In genomic region chr17:88065031-88065800, GRCm38 (mm10) we compare ENCODE assay signal across 8 mouse cellular contexts. TPM values are rescaled to one million over a fixed set of nuclear protein-coding genes. Genes with fewer than 3 reads are reported as not detected.
DNase-seq lines count a peak whose midpoint lies in the region; ATAC-seq and TF ChIP-seq lines count a peak whose summit lies in the region.

Gene Fbxo11 (minus strand): TSS chr17:88065291.

- H3K27me3 ChIP-seq in forebrain, embryonic 14.5 days (replicated peaks; ENCODE audit: control insufficient read depth, insufficient read depth, low read length): no peaks in the 10 kb centered on the region
- no peaks in the 10 kb centered on the region for H3K27me3 ChIP-seq in heart, postnatal 0 days (ENCODE audit: control insufficient read depth, insufficient read depth, low read length)
- H3K27me3 ChIP-seq in neural tube, embryonic 15.5 days (replicated peaks): no peaks in the 10 kb centered on the region

- peak; percentile 43 to 44 for DNase-seq in CD8-positive naive resting alpha-beta T cell, adult 2 months (ENCODE audit: low read depth in 2 of 2, low spot score in 2 of 2)
- peak; percentile 41 for DNase-seq in c-Kit-negative CD71-positive TER-119-positive erythroid progenitor cells, embryonic 14.5 days (ENCODE audit: low read depth, low spot score)
- DNase-seq in forebrain, embryonic 14.5 days (ENCODE audit: low spot score): peak; percentile 50
- DNase-seq in heart, postnatal 0 days (ENCODE audit: low spot score): no peak
- peak; percentile 51 to 77 for DNase-seq in kidney, postnatal 25 days
- peak; percentile 66 for DNase-seq in lung, adult 2 months
- DNase-seq in testis, postnatal 14 days (ENCODE audit: low spot score): peak; percentile 69

- peaks cover 6% of the 10 kb centered on the region; the same call in 1 of the 2 replicates for H3K4me1 ChIP-seq in forebrain, embryonic 14.5 days (ENCODE audit: control insufficient read depth, insufficient read depth, low read length)
- peaks cover 5% of the 10 kb centered on the region for H3K4me1 ChIP-seq in heart, postnatal 0 days (ENCODE audit: control insufficient read depth, insufficient read depth)
- peaks cover 7% of the 10 kb centered on the region for H3K4me1 ChIP-seq in lung, adult 2 months (ENCODE audit: control insufficient read depth, insufficient read depth, low read length)
- H3K4me1 ChIP-seq in neural tube, embryonic 15.5 days: peaks cover 21% of the 10 kb centered on the region

- H3K27ac ChIP-seq in forebrain, embryonic 14.5 days (ENCODE audit: low read depth, low read length): peak within 1 kb of the TSS; percentile 100
- H3K27ac ChIP-seq in heart, postnatal 0 days (ENCODE audit: low read depth): peak within 1 kb of the TSS; percentile 100
- H3K27ac ChIP-seq in neural tube, embryonic 15.5 days (replicated peaks): peak within 1 kb of the TSS; percentile 100

- peak; percentile 4 for ATAC-seq in forebrain, embryonic 14.5 days
- ATAC-seq in heart, postnatal 0 days (ENCODE audit: insufficient read depth, low read depth): peak; percentile 15
- peak; percentile 29 for ATAC-seq in neural tube, embryonic 15.5 days (ENCODE audit: low FRiP score)

- H3K9me3 ChIP-seq in forebrain, embryonic 14.5 days (replicated peaks; ENCODE audit: control insufficient read depth, low read length): no peaks in the 10 kb centered on the region
- no peaks in the 10 kb centered on the region for H3K9me3 ChIP-seq in heart, postnatal 0 days (replicated peaks; ENCODE audit: control insufficient read depth, low read length)
- H3K9me3 ChIP-seq in neural tube, embryonic 15.5 days (replicated peaks): no peaks in the 10 kb centered on the region

- peak within 1 kb of the TSS; percentile 70 for H3K4me2 ChIP-seq in forebrain, embryonic 14.5 days (ENCODE audit: low read length)
- H3K4me2 ChIP-seq in heart, postnatal 0 days (ENCODE audit: low read depth, low read length): peak within 1 kb of the TSS; percentile 72
- H3K4me2 ChIP-seq in neural tube, embryonic 15.5 days: peak within 1 kb of the TSS; percentile 61

- H3K9ac ChIP-seq in forebrain, embryonic 14.5 days (ENCODE audit: low read length): peak within 1 kb of the TSS; percentile 99
- peak within 1 kb of the TSS; percentile 97 for H3K9ac ChIP-seq in heart, postnatal 0 days (replicated peaks; ENCODE audit: low read depth, low read length)
- H3K9ac ChIP-seq in neural tube, embryonic 15.5 days (replicated peaks): peak within 1 kb of the TSS; percentile 97

- TF ChIP-seq POLR2A in lung, adult 2 months (IDR thresholded peaks at IDR 0.05; ENCODE audit: borderline replicate concordance, extremely low read depth, low read depth, low read length): no peak

- no peak for TF ChIP-seq CTCF in heart, postnatal 0 days (IDR thresholded peaks at IDR 0.05; ENCODE audit: low read depth)
- no peak for TF ChIP-seq CTCF in lung, adult 2 months (IDR thresholded peaks at IDR 0.05; ENCODE audit: insufficient read depth, low read length)

- TF ChIP-seq EP300 in heart, postnatal 0 days (IDR thresholded peaks at IDR 0.05; ENCODE audit: low read depth): no peak

- under 1% methylated on average over 54 of the region's 112 CpGs for WGBS in forebrain, embryonic 14.5 days
- WGBS in heart, postnatal 0 days: 0% methylated on average over 45 of the region's 112 CpGs
- WGBS in lung, adult 2 months: under 1% methylated on average over 93 of the region's 112 CpGs
- under 1% methylated on average over 55 of the region's 112 CpGs for WGBS in neural tube, embryonic 15.5 days

- H3K4me3 ChIP-seq in forebrain, embryonic 14.5 days (ENCODE audit: low read depth, low read length): peak within 1 kb of the TSS; percentile 99
- peak within 1 kb of the TSS; percentile 86 for H3K4me3 ChIP-seq in heart, postnatal 0 days (ENCODE audit: low read depth, low read length)
- peak within 1 kb of the TSS; percentile 94 for H3K4me3 ChIP-seq in lung, adult 2 months (replicated peaks; ENCODE audit: extremely low read depth, low read depth, low read length)
- peak within 1 kb of the TSS; percentile 98 for H3K4me3 ChIP-seq in neural tube, embryonic 15.5 days (replicated peaks)

- H3K36me3 ChIP-seq in forebrain, embryonic 14.5 days (ENCODE audit: control insufficient read depth, insufficient read depth, low read length): no peaks in the 10 kb centered on the region
- no peaks in the 10 kb centered on the region for H3K36me3 ChIP-seq in heart, postnatal 0 days (replicated peaks; ENCODE audit: control insufficient read depth, insufficient read depth, low read length)
- H3K36me3 ChIP-seq in neural tube, embryonic 15.5 days: no peaks in the 10 kb centered on the region

RNA-seq across cellular contexts. Expression of gene Fbxo11, which starts in this region (rescaled TPM):
- polyA plus RNA-seq in forebrain, embryonic 14.5 days (2014; fragmentation: Nextera tagmentation; extraction: Ambion mirVana): 39.6 and 40.8 TPM in 2 replicates
- total RNA-seq in heart, postnatal 0 days (2014; rRNA removed; ENCODE audit: low replicate concordance): 11.4 and 20.0 TPM in 2 replicates
- polyA plus RNA-seq in heart, postnatal 0 days (2015; fragmentation: Nextera tagmentation; extraction: Ambion mirVana): 7.7 and 8.7 TPM in 2 replicates
- polyA plus RNA-seq in lung, adult 2 months (2012; rRNA removed): 17.9 and 37.7 TPM in 2 replicates
- polyA plus RNA-seq in neural tube, embryonic 15.5 days (2015; fragmentation: Nextera tagmentation; extraction: Ambion mirVana): 22.8 and 28.4 TPM in 2 replicates
